Mouse (Mus musculus) hindbrain, postnatal 0 days (tissue): ENCODE measurements at regions not wholly inside any gene's neighbourhood (a gene's known extent, or its start where the extent isn't known, plus 50 kb on each side); places are given as distances from the start of the nearest gene placed in this dataset.

Source experiments
- ATAC-seq: fragments of 200-750 bp; cut with Nextera tagmentation; 2 replicates; pipeline ENCODE4 v1.8.0; 2017; ENCODE audit warnings: mild to moderate bottlenecking, moderate TSS enrichment, moderate library complexity
- DNase-seq: peaks from one replicate; pipeline ENCODE4 v3.0.0-alpha.2; 2015; ENCODE audit warnings: low spot score
- H3K27ac ChIP-seq: fragments of 300-500 bp; sonication (generic); 2 replicates; pipeline ENCODE4 v1.5.1; 2014; ENCODE audit warnings: mild to moderate bottlenecking
- H3K27me3 ChIP-seq: fragments of 300-500 bp; sonication (generic); 2 replicates; pipeline ENCODE4 v1.6.1; 2014; ENCODE audit warnings: low read length, mixed read lengths; ENCODE audit not compliant: insufficient read depth
- H3K36me3 ChIP-seq: fragments of 300-500 bp; sonication (generic); 2 replicates; pipeline ENCODE4 v1.6.1; 2014; ENCODE audit warnings: low read length, mixed read lengths; ENCODE audit not compliant: insufficient read depth
- H3K4me1 ChIP-seq: fragments of 300-500 bp; sonication (generic); 2 replicates; pipeline ENCODE4 v1.6.1; 2014; ENCODE audit warnings: antibody characterized with exemption, low read length, mixed read lengths; ENCODE audit not compliant: insufficient read depth
- H3K4me2 ChIP-seq: fragments of 300-500 bp; sonication (generic); 2 replicates; pipeline ENCODE4 v1.6.1; 2014; ENCODE audit warnings: low read depth, mild to moderate bottlenecking, low read length, moderate library complexity, mixed read lengths
- H3K4me3 ChIP-seq: fragments of 300-500 bp; sonication (generic); 2 replicates; pipeline ENCODE4 v1.5.1; 2014; ENCODE audit warnings: low read length
- H3K9ac ChIP-seq: fragments of 300-500 bp; sonication (generic); replicated peaks from 2 replicates; pipeline ENCODE4 v1.6.1; 2014; ENCODE audit warnings: mild to moderate bottlenecking, low read length, moderate library complexity, mixed read lengths
- H3K9me3 ChIP-seq: fragments of 300-500 bp; sonication (generic); 2 replicates; pipeline ENCODE4 v1.6.1; 2016; ENCODE audit warnings: low read length, mixed read lengths
- CTCF ChIP-seq: IDR thresholded peaks from 2 replicates; pipeline ENCODE4 v1.5.1; 2016; ENCODE audit warnings: antibody characterized with exemption, control low read depth, low read depth
- WGBS: fragments of 180-500 bp; shearing (Covaris S2); extraction: QIAGEN DNeasy Blood & Tissue Kit; methylation state at CpG from one replicate; pipeline ENCODE4 v1.1.7; 2014; 5-methylcytosine and 5-hydroxymethylcytosine counted together

DNA sequence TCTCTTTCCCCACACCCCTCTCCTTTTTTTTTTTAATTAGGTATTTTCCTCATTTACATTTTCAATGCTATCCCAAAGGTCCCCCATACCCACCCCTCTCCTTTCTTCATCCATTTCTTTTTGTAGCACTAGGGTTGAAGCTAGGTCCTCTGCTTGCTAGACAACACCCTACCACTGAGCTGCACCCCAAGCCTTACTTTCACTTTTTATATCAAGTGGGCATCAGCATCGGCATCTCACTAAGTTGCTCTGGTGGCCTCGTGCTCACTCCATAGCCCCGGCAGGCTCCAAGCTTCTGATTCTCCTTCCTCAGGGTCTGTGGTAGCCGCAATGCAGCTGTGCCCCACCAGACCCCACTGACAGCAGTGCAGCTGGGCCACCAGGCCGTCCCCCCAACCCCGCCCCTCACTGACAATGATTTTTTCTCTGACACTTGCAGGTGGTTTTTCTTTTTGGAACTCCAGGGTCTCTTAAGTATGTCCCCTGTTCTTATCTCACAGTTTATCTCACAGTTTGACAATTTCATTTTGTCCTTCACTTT, 77.5 kb downstream of the Nufip1 start:
- Histone ChIP-seq H3K4me1 (no peaks in the 10 kb centered on the region), H3K27me3 (no peaks in the 10 kb centered on the region), H3K36me3 (no peaks in the 10 kb centered on the region), H3K4me2 (no peak overlapping the region), H3K27ac (no peak overlapping the region), H3K9me3 (no peaks in the 10 kb centered on the region), H3K9ac (no peak overlapping the region), H3K4me3 (no peak overlapping the region)
- 78% methylated on average over 6 of the region's 6 CpGs for WGBS
- no peak for DNase-seq
- no peak for ATAC-seq
- no peak for TF ChIP-seq CTCF

DNA sequence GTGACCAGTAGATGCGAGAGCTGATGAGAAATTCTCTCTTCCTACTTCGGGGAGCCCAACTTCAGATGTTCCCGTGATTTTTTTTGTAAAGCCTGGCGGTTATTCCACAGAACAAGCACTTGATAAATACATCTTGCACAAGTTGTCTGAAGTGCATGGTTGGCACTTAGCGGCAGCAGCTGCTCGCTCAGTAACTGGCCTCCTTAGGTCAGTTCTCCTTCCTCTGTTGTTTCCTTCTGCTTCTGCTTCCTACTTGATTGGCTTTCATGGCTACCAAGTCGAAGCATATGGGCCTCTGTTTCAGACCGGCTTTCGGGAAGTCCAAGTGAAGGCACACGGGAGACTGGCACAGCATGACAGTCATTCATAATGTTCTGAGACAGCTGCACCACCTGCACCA, 84.6 kb downstream of the Nufip1 start:
- TF ChIP-seq CTCF = no peak
- no peak overlapping the region for H3K9ac ChIP-seq
- H3K4me2 ChIP-seq = no peak overlapping the region
- no peaks in the 10 kb centered on the region for H3K4me1 ChIP-seq
- no peak overlapping the region for H3K27ac ChIP-seq
- H3K27me3 ChIP-seq = no peaks in the 10 kb centered on the region
- no peaks in the 10 kb centered on the region for H3K9me3 ChIP-seq
- no peaks in the 10 kb centered on the region for H3K36me3 ChIP-seq
- DNase-seq (no peak), ATAC-seq (no peak)
- WGBS = 58% methylated on average over 10 of the region's 10 CpGs
- no peak overlapping the region for H3K4me3 ChIP-seq

DNA sequence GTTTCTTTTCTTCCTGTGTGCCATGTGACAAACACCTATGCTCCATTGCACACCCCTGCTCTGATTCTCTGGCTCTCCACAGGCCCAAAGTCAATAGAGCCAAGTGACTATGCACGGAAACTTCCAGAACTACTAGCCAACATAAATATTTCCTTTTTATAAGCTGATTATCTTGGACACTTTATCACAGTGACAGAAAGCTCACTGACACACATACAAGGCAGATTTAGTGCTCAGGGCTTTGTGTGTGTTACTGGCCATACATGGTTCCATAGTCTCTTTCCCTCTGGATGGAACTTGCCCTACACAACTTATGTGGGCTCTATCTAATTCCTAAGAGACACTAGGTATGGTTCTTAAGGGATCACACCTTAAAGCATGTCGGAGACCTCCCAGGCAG, 86.7 kb downstream of the Nufip1 start:
- TF ChIP-seq CTCF = no peak
- Histone ChIP-seq H3K27me3 (no peaks in the 10 kb centered on the region), H3K4me2 (no peak overlapping the region), H3K4me1 (no peaks in the 10 kb centered on the region), H3K9me3 (no peaks in the 10 kb centered on the region), H3K27ac (no peak overlapping the region), H3K36me3 (no peaks in the 10 kb centered on the region), H3K4me3 (no peak overlapping the region), H3K9ac (no peak overlapping the region)
- WGBS = 80% methylated on average over 2 of the region's 2 CpGs
- ATAC-seq = no peak
- DNase-seq = no peak

GRCm38 (mm10) chr14:76198406-76198805, 87.7 kb downstream of the Nufip1 start:
- H3K4me2 ChIP-seq = no peak overlapping the region
- WGBS = 54% methylated on average over 5 of the region's 5 CpGs
- no peak for TF ChIP-seq CTCF
- no peaks in the 10 kb centered on the region for H3K36me3 ChIP-seq
- no peaks in the 10 kb centered on the region for H3K4me1 ChIP-seq
- H3K9me3 ChIP-seq = no peaks in the 10 kb centered on the region
- no peak overlapping the region for H3K9ac ChIP-seq
- no peak overlapping the region for H3K4me3 ChIP-seq
- no peak overlapping the region for H3K27ac ChIP-seq
- no peaks in the 10 kb centered on the region for H3K27me3 ChIP-seq
- no peak for ATAC-seq
- DNase-seq = no peak

DNA sequence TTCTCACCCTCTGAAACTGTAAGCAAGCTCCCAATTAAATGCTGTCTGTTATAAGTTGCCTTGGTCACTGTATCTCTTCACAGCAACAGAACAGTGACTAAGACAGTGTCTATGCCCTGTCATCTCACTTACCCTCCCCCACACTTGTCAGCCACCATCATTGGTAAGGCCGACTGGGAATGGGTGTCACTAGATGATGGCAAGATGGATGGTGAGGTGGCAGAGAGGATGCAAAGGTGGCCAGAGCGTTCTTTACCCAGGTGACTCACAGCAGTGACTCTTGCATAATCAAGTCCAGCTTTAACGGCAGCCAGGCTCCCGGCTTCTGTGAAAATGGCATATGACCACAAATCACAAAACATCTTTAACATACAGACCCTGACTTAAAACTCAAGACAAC, 91.9 kb downstream of the Nufip1 start:
- Histone ChIP-seq H3K4me3 (no peak overlapping the region), H3K27ac (no peak overlapping the region), H3K9me3 (no peaks in the 10 kb centered on the region), H3K9ac (no peak overlapping the region), H3K36me3 (no peaks in the 10 kb centered on the region), H3K4me1 (no peaks in the 10 kb centered on the region), H3K27me3 (no peaks in the 10 kb centered on the region), H3K4me2 (no peak overlapping the region)
- no peak for TF ChIP-seq CTCF
- ATAC-seq (no peak), DNase-seq (no peak)
- WGBS = 89% methylated on average over 4 of the region's 4 CpGs

- no peaks in the 10 kb centered on the region for H3K4me1 ChIP-seq
- no peak overlapping the region for H3K4me3 ChIP-seq
- H3K9ac ChIP-seq = no peak overlapping the region
- no peak for TF ChIP-seq CTCF
- H3K9me3 ChIP-seq = no peaks in the 10 kb centered on the region
- no peak overlapping the region for H3K27ac ChIP-seq
- no peaks in the 10 kb centered on the region for H3K27me3 ChIP-seq
- no peak for DNase-seq
- no peaks in the 10 kb centered on the region for H3K36me3 ChIP-seq
- H3K4me2 ChIP-seq = no peak overlapping the region
- WGBS = 88% methylated on average over 1 of the region's 1 CpGs
- no peak for ATAC-seq
Measured at GRCm38 (mm10) chr14:76203135-76203534, 92.4 kb downstream of the Nufip1 start.

- whole genome bisulfite sequencing = 85% methylated on average over 12 of the region's 12 CpGs
- Histone ChIP-seq H3K9ac (no peak overlapping the region), H3K4me2 (no peak overlapping the region), H3K27me3 (no peaks in the 10 kb centered on the region), H3K9me3 (0 out of 2 replicates have a peak, but pooled peaks cover 2% of the 10 kb centered on the region), H3K27ac (no peak overlapping the region), H3K36me3 (no peaks in the 10 kb centered on the region), H3K4me1 (0 out of 2 replicates have a peak, but pooled peaks cover 5% of the 10 kb centered on the region), H3K4me3 (no peak overlapping the region)
- no peak for DNase-seq
- ATAC-seq = no peak
- TF ChIP-seq CTCF = no peak
Measured at GRCm38 (mm10) chr14:76216446-76217177, 105.9 kb downstream of the Nufip1 start.
